Mouse (Mus musculus) activated CD4-positive, CD25-positive, alpha-beta regulatory T cell (primary cell): ENCODE measurements around the gene Commd9. TPM values are rescaled to one million over a fixed set of nuclear protein-coding genes. Genes with fewer than 3 reads are reported as not detected.

Experiments used
- polyA plus RNA-seq, 2 experiments: library from polyadenylated mRNA; unstranded; fragments of 100-300 nt; shearing (Covaris generic); gene quantifications; one replicate each; pipeline ENCODE4 v1.2.1; 2017

Gene Commd9
- 10 to 100 TPM; 21.4 to 27.4 TPM for polyA plus RNA-seq

GRCm38 (mm10) chr2:101885768-101886438 lies at the start of gene Commd9:
Gene Commd9 (plus strand): TSS chr2:101886247.

GRCm38 (mm10) chr2:101882998-101883397 lies 3.0 kb upstream of the Commd9 start, which contains the start of gene Prr5l:
Gene Prr5l (minus strand): TSS chr2:101883027.

Other genes with a start within 250 kb of the Commd9 start
- not detected for gene Rag1, start 236.7 kb upstream of the Commd9 start, polyA plus RNA-seq
- gene B230118H07Rik, start 236.7 kb upstream of the Commd9 start, polyA plus RNA-seq, result 1 to 10 TPM in 1 of 2 experiments, under 1 TPM in 1; 0.61 to 1.4 TPM
- 10 to 100 TPM; 22.4 to 29.1 TPM for gene Traf6, start 207.8 kb upstream of the Commd9 start, polyA plus RNA-seq
- 1 to 10 TPM; 1.2 to 5.9 TPM for gene Prr5l, start 3.2 kb upstream of the Commd9 start, polyA plus RNA-seq